Mouse (Mus musculus): Measurements from ENCODE around the gene Phf3. TPM values are rescaled to one million over a fixed set of nuclear protein-coding genes. Genes with fewer than 3 reads are reported as not detected.
A peak's percentile ranks its signal among the peaks of the same experiment; 100 is the strongest.
"Not testable (repeated sequence)": the region's sequence is repeated elsewhere in the genome, so short reads cannot be mapped to it uniquely, and the experiment has no call there.

Gene Phf3
- total RNA-seq (2017), result 227 and 264 TPM in 2 replicates

DNA sequence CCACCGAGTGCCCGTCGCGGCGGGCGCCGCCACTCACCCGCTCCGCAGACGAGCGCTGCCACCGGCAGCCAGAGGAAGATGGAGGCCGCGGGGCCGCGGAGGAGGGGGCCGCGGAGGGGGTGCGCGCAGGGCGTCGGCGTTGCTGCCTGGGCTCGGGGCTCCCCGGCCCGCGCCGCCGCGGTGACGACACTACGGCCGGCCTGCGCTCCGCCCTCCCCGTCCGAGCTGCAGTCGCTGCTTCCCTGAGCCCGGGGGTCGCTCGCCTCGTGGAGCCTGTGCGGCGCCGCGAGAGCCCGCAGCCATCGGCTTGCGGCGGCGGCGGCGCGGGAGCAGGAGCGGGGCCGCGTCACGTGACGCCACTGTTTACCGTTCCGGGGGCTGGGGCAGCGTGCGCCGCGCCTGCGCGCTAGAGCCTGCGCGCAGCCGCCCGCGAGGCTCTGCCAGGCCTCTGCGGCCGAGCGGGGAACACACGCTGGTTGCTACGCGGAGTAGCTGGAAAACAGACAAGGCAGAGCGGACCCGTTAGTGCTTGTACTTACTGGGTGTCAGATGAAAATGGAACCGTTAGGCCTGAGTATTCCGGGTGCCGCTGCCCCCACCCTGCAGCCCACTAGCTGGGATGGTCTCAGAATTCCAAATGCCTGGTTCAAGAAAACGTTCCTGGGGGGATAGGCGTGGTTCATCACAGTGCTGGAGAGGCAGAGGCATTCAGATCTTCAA is at the start of gene Phf3:
Phf3 (minus strand) TSS at position 381 of the 720 bp plus-strand sequence.
- ATAC-seq (ENCODE audit: extremely low read depth, insufficient number of reproducible peaks, low FRiP score, poor library complexity, severe bottlenecking), result peak; percentile 72

DNA sequence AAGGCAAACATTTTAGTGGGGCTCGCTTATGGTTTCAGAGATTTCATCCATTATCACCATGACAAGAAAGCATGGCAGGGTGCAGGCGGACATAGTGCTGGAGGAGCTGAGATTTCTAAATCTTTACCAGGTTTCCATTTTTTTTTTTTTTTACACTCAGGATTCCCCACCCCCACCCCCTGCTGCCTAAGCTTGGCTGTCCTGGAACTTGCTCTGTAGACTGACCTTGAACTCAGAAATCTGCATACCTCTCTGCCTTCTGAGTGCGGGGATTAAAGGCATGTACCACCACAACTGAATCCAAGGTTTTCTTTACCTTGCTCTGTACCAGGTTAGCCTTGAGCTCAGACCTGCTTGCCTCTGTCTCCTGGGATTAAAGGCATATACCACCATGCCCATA is 48.5 kb upstream of the Phf3 start:
- ATAC-seq (ENCODE audit: extremely low read depth, insufficient number of reproducible peaks, low FRiP score, poor library complexity, severe bottlenecking), result no peak

DNA sequence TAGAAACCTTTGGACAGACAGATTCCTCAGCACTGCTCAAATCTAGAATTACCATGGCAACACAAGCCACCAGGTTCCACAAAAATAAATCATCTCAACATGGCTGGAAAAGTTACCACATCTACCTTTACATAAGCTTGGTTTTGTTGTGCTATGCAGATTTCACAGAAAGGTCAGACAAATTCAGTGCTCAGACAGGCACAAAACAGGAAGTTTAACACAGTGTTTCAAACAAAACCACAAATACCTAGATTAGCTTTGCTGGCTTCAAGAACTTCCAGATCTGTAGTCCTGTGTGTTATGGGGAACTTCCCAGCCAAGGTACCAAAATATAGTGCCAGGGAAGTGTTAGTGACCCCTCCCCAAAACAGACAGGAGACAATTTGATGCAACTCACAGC is 47.5 kb upstream of the Phf3 start:
- peak; percentile 66 for ATAC-seq (ENCODE audit: extremely low read depth, insufficient number of reproducible peaks, low FRiP score, poor library complexity, severe bottlenecking)

DNA sequence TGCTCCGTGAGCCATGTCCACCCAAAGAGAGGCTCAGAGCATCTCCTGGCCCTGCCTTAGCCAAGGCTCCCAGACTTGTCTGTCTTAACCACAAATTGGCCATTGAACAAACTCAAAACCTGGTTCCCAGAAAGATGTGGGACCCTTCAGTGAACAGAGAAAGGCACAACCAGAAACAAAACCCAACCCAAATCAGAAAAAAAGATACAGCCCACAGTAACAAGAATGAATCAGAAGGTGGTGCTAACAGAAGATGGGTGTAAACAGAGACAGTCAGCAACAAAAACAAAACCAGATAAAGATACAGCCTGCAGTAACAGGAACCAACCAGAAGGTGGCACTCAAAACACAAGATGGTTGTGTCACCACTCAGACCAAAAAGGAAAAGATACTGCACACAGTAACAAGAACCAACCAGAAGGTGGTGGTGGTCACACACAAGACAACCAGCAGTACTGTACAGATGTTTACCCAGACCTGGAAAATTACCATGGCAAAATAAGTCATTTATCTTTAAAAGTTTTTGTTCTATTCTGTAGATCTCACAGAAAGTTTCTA is 47.0 kb upstream of the Phf3 start:
- ATAC-seq (ENCODE audit: extremely low read depth, insufficient number of reproducible peaks, low FRiP score, poor library complexity, severe bottlenecking), result peak; percentile 99

DNA sequence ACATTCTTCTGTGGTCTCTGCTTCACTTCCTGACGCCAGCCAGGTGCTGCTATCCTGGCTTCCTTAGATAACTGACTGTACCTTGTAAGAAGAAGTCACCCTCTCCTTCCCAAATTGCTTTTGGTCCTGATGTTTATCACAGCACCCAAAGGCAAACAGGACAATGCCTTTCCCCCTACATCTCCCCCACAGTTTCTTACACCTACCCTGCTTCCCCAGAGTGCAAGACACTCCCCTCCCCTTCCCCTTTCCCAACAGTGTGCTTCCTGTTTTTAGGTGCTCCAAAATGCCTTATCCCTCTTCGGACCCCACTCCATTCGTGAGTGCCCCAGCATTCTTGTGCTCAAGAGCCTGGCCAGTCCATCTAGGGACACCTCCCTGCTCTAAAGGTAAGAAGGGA is 36.5 kb upstream of the Phf3 start:
- ATAC-seq (ENCODE audit: extremely low read depth, insufficient number of reproducible peaks, low FRiP score, poor library complexity, severe bottlenecking), result no peak

DNA sequence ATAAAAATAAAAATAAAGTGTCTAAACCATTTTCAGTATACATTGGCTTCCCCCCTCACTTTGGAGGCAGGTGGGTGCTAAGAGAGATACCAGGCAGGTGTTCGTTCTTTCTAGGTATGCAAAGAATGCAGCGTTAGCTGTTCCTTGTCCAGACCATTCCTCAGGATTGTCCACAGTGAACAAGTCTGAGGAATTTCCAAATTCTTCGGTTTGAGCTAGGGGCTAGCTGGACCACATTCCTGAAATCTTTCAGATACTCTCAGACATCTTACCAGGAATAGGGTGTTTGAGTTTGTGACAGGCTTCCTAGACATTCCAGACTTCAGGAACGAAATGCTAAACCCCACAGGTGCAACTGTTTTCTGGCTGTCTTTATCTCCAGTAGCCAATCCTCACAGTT is 35.1 kb upstream of the Phf3 start:
- no peak for ATAC-seq (ENCODE audit: extremely low read depth, insufficient number of reproducible peaks, low FRiP score, poor library complexity, severe bottlenecking)

DNA sequence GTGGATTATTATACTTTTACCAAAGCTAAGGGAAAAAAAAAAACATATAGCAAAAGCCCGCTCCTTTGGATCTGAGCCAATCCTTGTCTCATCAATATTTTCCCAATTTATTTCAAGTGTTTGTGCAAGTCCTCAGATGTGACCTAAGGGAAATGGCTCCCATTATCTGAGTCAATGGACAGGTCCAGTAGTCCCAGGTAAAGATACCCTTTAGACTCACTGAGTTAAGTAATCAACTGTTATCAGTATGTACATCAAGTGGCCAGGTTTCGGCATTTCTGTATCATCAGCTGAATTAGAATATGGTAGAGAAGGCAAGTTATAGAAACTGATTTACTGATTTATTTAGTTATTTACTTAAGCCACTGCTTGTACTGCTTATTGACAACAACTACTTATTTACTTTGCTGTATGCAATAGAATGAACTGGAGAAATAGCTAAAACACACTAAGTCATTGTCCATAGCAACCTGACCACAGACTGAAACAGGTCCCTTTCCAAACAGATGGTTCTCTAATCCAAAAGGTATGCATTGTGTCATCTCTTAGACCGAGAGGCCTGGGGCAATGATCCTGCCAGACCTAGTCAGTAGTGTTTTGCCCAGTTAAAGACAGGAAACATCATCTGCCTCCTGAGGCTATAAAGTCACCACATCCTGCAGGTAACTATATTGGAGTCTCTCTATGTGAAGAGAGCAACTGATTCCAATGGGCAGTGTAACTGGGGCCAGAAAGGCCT is 29.9 kb upstream of the Phf3 start:
- ATAC-seq (ENCODE audit: extremely low read depth, insufficient number of reproducible peaks, low FRiP score, poor library complexity, severe bottlenecking), result no peak

DNA sequence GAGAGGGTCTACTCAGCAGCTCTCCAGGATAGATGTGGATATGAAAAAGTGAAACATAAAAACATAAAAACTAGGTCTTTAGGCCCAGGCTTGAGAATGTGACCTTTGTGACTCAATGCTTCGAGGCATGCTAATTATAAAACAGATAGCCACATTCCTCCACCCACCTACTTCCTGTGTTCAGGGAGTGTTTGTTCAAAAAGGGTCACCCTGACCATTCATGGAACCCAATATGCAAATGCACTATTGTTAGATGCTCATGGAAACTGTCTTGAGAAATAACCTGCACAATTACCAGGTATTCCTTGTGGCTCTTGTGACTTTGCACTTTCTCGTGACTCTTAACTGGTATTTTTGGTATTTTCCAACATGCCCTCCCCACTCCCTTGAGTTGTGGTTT is 25.0 kb upstream of the Phf3 start:
- ATAC-seq (ENCODE audit: extremely low read depth, insufficient number of reproducible peaks, low FRiP score, poor library complexity, severe bottlenecking), result no peak

DNA sequence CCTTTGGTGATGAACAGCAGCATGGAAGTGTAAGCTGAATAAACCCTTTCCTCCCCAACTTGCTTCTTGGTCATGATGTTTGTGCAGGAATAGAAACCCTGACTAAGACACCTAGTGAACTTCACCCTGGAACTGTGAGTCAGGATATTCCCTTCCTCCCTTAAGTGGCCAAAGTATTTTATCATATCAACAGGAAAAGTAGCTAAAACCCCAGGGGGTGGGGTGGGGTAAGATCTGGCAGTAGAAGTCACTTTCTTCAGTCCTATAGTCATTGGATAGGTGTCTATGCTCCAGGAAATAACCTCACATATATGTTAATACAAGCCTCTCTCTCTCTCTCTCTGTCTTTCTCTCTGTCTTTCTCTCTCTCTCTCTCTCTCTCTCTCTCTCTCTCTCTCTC is 21.6 kb upstream of the Phf3 start:
- not testable (repeated sequence) for ATAC-seq (ENCODE audit: extremely low read depth, insufficient number of reproducible peaks, low FRiP score, poor library complexity, severe bottlenecking)

DNA sequence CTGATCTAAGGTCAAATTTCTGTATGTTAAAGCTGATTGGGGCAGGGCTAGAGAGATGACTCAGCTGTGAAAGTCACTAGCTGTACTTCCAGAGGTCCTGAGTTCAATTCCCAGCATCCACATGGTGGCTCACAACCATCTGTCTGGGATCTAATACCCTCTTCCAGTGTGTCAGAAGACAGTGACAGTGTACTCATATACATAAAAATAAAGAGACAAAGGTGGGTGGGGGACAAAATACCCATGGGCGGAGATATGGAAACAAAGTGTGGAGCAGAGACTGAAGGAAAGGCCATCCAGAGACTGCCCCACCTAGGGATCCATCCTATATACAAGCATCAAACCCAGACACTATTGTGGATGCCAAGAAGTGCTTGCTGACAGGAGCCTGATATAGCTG is 10.1 kb upstream of the Phf3 start:
- not testable (repeated sequence) for ATAC-seq (ENCODE audit: extremely low read depth, insufficient number of reproducible peaks, low FRiP score, poor library complexity, severe bottlenecking)

DNA sequence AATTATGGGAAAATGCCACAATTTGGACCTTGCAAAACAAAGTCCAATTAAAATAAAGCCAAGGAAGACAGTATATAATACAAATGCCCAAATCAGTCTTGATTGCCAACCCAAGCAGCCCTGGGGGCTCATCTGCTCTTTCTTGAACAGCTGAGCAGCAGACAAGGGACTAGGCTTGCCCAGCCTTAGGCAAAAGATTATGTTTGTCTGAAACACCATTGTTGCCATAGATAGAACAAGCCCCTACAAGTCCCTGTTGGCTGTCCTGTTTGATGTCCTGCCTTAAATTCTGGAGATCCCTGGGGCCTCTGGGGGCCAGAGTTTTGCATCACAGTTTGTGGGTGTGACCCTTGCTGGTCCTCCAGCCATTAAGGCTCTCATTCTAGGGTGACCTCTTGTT is 2.0 kb upstream of the Phf3 start:
- ATAC-seq (ENCODE audit: extremely low read depth, insufficient number of reproducible peaks, low FRiP score, poor library complexity, severe bottlenecking), result no peak

DNA sequence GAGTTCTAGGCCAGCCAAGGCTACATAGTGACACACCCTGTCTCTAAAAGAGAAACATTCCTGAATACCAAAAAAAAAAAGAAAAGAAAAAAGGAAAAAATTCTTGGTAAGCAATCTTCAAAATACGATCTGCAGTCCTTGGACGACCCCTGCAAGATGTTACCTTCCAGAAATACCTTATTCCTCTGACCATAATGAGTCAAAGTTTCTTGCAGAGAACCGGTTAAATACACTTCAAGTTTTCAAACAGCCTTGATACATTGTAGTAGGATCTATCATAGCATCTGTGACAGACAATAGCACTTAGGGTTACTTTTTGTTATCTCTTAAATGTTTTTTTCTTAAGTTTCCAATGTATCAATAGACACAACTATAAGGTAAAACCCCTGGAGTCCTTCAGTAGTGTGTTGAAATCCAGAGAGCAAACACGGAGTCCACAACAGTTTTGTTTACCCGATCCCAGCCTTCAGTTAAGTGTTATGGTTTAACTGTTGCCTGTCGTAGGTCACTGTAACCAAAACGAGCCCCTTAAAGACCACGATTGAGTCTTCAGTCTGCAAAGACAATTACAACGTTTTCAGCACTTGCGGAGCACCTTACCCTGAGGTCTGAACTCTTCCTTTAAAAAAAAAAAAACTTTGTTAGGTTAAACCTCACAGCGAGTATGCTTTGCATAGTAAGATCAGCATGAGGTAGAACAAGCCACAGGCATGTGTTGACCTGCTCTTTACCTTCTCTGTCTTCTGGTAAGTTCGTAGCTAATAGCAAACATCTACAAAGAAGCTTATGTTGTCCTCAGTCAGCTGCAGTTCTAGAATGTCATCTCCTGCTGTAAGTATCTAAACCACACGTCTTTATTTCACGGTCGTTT is 775 bp upstream of the Phf3 start:
- ATAC-seq (ENCODE audit: extremely low read depth, insufficient number of reproducible peaks, low FRiP score, poor library complexity, severe bottlenecking), result no peak

DNA sequence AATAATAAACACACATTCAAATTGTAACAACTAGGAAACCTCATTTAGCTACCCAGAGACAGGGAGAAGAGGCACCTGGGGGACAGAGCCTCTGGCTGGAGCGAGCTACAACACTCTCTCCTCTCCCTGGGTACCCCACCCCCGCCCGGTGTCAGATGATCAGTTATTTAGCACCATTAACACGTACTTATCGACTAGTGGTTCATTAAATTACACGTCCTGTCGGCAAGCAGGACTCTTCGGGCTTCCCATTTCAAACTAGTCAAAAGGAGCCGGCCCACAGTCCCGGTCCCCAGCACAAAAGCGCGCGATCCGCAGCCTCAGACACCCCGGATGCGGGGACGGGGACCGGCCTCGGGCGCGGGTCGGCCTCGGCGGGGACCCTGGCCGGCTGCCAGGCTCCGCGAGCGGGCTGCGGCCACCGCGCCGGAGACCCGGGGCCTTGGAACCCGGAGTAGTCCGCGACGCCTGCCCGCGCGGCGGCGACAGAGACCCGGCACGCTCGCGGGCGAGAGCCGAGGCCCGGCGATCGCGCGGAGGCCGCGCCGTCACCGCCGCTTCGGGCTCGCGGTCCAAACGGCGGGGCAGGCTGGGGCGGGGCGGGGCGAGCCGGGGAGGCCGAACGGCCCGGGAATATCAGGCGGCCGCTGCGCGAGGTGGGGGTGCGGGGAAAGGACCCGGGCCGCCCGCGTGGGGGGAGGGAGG is 733 bp downstream of the Phf3 start:
- ATAC-seq (ENCODE audit: extremely low read depth, insufficient number of reproducible peaks, low FRiP score, poor library complexity, severe bottlenecking), result peak; percentile 36; the same call in 1 of the 2 replicates

DNA sequence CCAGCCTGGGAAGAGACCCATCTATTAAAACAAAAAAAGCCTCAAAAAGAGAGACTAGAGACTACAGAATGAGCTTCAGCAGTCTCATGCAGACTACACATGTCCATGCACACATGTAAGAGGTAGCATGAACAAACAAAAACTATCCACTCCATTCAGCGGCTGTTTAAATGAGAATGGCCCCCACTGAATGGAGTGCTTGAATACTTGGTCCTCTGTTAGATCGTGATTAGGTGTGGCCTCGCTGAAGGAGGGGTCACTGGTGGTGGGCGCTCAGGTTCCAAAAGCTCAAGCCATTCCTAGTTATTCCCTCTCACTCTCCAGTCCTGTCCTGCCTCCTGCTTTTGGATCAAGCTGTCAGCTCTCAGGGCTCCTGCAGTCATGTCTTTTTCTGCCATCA is 5.9 kb downstream of the Phf3 start:
- no peak for ATAC-seq (ENCODE audit: extremely low read depth, insufficient number of reproducible peaks, low FRiP score, poor library complexity, severe bottlenecking)

DNA sequence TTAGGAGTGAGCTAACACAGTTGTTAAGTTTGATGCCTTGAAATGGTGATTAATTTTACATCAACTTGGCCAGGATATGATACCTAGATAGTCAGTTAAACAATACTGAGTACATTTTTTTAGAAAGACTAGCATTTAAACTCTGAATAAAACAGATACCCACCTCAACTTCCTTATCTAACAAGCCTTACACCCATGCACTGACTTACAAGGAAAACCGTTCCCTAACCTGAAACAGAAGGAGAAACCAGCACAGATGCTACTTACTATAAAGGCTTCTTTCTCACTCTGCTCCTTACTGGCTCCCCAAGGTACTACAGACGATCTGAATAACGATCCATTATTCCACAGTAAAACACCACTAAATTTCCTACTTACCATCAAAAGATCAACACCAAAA is 21.2 kb downstream of the Phf3 start:
- ATAC-seq (ENCODE audit: extremely low read depth, insufficient number of reproducible peaks, low FRiP score, poor library complexity, severe bottlenecking), result no peak

DNA sequence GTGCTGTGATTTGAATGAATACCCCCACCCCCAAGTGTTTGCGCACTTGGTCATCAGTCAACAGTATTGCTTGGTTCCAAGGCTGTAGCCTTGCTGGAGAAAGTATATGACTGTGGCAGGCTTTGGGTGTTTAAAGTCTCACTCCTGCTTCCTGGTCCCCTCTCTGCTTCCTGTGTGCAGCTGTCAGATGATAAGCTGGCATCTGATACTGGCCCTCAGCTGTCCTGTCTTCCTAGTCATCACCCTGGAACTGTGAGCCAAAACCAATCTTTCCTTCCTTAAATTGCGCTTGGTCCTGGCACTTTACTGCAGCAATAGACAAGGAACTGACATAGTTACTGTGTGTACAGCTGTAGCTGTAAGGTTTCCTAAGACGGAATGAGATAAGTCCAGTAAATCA is 21.8 kb downstream of the Phf3 start:
- ATAC-seq (ENCODE audit: extremely low read depth, insufficient number of reproducible peaks, low FRiP score, poor library complexity, severe bottlenecking), result no peak

DNA sequence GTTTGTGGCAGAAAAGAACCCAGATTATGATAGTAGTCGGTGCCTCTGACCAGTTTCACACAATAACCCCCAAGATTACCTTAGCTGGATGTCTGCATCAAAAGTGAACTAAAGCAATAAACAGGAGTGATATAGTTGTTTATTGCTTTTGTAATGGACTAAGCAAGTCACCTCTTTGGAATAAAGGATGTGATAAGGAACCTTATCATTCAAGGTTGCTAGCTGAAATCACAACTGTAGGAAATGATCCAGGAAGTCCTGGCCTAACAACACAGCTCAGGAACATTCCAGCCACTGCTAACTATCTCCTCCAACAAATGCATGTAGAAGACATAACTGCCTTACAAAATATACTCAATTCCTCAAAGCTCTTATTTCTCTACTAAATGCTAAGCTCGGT is 22.8 kb downstream of the Phf3 start:
- ATAC-seq (ENCODE audit: extremely low read depth, insufficient number of reproducible peaks, low FRiP score, poor library complexity, severe bottlenecking), result no peak

DNA sequence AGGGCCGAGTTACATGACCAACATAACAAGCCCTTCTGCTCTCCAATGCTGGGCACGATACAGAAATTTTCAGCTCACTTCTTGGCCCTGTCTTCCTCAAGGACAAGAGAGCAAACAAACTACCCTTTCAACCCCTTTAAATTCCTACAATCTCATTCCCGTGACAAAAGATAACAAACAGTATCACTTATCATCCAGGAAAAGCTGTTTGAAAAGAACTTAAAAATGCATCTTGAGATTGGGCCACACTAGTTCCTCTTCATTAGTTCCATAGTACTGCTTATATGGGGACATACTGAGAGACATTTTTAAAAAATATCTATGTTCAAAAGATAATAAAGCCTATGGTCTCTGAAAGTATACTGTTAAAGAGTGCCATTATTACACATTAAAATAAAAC is 23.8 kb downstream of the Phf3 start:
- ATAC-seq (ENCODE audit: extremely low read depth, insufficient number of reproducible peaks, low FRiP score, poor library complexity, severe bottlenecking), result no peak

DNA sequence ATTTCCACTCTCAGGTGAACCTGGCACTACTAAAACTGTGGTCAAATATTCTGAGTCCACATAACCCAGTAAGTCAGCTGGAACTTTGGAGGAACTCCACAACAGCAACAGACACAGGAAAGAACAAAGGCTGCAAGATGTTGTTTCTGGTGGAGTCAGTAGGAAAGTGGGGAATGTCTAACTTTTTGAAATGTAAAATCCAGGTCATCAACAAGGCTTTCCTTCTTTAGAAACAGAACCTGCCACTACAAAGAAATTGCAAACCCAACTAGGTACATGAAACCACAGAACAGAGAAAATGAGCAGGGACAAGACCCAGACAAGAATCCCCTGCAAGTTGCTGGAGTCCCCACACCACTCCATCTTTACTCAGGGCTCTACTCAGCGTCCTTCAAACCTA is 26.0 kb downstream of the Phf3 start:
- no peak for ATAC-seq (ENCODE audit: extremely low read depth, insufficient number of reproducible peaks, low FRiP score, poor library complexity, severe bottlenecking)

Measured in neutrophil, adult 5-6 weeks (primary cell).